Mouse (Mus musculus): ENCODE data around the gene Stc2.

Gene Stc2

GRCm38 (mm10) chr11:31369648-31370286, at the start of gene Stc2:
Stc2 (minus strand) TSS chr11:31370074.
- DNase-seq (ENCODE audit: low read depth, low spot score) = peak; percentile 93

GRCm38 (mm10) chr11:31417071-31417470, 47.2 kb upstream of the Stc2 start:
- DNase-seq (ENCODE audit: low read depth, low spot score) = no peak

- no peak for DNase-seq (ENCODE audit: low read depth, low spot score)
These were observed 42.5 kb upstream of the Stc2 start for GRCm38 (mm10) chr11:31412376-31412775.

DNA sequence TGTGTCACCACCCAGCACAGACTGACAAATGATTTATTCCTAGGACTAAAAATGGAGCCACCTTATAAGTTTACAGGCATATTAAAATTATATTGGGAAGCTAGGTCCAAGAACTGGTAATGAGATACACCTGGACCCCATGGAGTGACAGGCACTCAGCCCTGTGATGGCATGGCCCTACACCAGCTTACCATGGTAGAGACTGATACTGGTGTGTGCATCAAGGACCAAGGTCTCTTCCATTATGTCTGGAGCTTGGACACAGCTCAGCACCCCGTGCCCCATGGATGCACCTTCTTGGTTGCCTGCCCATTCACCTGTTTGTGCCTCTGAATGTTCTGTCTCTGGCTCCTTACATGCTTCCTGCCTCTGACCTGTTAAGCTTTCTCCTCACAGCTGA, 36.9 kb upstream of the Stc2 start:
- DNase-seq (ENCODE audit: low read depth, low spot score) = no peak

DNA sequence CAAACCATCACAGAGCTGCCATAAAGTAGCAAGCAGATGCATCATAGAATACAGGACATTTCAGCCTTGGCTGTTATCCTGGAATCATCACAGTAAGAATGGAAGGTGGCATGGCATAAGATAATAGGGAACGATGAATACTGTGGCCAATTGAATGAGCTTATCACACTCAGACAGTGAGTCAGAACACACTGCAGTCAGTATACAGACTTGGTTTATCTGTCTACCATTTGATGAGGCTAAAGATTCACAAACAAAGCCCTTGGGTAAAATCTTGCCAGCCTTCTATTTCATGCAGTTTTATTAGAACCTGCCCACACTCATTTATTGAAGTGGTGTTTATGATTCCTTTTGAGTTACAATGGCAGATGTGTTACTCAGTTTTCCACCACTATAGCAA, 33.2 kb upstream of the Stc2 start:
- no peak for DNase-seq (ENCODE audit: low read depth, low spot score)

DNA sequence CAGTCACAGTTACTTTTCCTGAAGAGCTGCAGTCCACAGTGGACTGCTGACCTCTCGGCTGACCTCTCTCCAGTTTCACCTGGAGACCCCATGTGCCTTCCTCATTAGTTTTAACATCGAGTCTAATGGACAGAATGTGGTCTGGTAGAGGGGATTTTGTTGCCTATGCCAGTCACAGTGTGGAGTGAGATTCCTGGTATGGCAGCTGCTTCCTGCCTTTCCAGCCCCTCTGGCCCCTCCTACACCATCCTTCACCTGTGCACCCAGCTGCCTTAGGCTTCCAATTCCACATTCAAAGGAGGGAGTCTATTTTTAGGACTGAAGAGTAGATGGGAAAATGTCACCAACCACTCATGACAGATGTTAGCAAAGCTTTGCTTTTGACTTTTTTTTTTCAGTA, 28.7 kb upstream of the Stc2 start:
- no peak for DNase-seq (ENCODE audit: low read depth, low spot score)

- DNase-seq (ENCODE audit: low read depth, low spot score) = peak; percentile 30
These were observed 27.0 kb upstream of the Stc2 start for GRCm38 (mm10) chr11:31396638-31397417.

DNA sequence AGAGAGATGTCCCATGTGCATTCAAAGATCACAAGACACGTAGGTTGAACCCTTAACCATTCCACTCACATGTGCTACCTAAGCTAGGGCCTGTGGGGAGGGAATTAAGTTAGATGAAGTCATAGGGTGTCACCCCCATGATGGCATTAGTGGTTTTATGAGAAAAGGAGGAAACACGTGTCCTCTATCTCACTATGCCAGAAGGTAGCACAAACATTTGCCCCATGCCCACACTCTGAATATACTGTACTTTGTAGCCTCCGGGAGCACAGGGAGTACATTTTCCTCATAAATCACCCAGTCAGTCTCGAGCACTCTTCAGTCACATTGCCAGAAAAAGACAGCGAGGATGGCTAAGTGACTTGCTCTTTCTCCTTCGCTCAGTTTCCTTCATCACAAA, 24.2 kb upstream of the Stc2 start:
- DNase-seq (ENCODE audit: low read depth, low spot score) = no peak

DNA sequence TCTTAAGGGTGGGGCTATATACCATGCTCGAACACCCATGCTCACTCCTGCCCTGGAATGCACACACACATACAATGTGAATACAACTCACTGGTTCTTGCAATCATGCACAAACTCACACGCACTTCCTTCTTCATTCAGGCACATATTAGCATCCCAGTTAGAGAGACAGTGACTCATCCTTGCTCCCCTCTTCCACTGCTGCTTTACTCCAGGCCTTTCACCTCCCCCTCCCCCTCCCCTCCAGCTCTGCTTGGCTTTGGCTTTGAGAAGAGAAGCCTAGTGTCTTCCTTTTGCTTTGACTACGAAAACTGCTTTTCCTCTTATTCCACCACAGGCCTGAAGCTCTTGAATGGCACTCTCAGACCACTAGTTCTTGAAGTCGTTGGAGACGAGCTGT, 22.5 kb upstream of the Stc2 start:
- no peak for DNase-seq (ENCODE audit: low read depth, low spot score)

GRCm38 (mm10) chr11:31388890-31389289, 19.0 kb upstream of the Stc2 start:
- no peak for DNase-seq (ENCODE audit: low read depth, low spot score)

- no peak for DNase-seq (ENCODE audit: low read depth, low spot score)
These were observed 17.7 kb upstream of the Stc2 start for GRCm38 (mm10) chr11:31387526-31387925.

- no peak for DNase-seq (ENCODE audit: low read depth, low spot score)
These were observed 16.7 kb upstream of the Stc2 start for GRCm38 (mm10) chr11:31386571-31386970.

- no peak for DNase-seq (ENCODE audit: low read depth, low spot score)
These were observed 14.1 kb upstream of the Stc2 start for GRCm38 (mm10) chr11:31383968-31384367.

DNA sequence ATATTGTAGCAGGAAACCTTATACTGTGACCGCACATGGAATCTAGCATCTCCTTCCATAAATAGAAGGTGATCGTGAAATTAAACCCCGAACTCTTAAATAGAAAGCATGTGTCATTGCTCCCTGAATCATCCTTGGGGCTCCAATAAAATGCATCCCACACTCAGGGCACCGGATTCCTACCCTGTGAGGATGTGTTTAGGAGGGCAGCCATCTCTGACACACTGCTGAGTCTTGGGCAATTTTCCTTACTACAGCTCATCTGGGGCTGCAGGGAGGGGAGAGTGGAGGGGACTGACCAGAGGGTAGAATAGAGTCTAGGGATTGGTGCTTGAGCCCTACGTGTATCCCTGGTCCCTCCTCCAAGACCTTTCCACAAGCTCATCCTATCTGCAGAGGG, 12.3 kb upstream of the Stc2 start:
- no peak for DNase-seq (ENCODE audit: low read depth, low spot score)

- peak; percentile 81 for DNase-seq (ENCODE audit: low read depth, low spot score)
These were observed 3.6 kb upstream of the Stc2 start for GRCm38 (mm10) chr11:31373438-31373837.

GRCm38 (mm10) chr11:31372206-31372605, 2.3 kb upstream of the Stc2 start:
- no peak for DNase-seq (ENCODE audit: low read depth, low spot score)

GRCm38 (mm10) chr11:31371256-31371838, 1.5 kb upstream of the Stc2 start:
- peak; percentile 55 for DNase-seq (ENCODE audit: low read depth, low spot score)

DNA sequence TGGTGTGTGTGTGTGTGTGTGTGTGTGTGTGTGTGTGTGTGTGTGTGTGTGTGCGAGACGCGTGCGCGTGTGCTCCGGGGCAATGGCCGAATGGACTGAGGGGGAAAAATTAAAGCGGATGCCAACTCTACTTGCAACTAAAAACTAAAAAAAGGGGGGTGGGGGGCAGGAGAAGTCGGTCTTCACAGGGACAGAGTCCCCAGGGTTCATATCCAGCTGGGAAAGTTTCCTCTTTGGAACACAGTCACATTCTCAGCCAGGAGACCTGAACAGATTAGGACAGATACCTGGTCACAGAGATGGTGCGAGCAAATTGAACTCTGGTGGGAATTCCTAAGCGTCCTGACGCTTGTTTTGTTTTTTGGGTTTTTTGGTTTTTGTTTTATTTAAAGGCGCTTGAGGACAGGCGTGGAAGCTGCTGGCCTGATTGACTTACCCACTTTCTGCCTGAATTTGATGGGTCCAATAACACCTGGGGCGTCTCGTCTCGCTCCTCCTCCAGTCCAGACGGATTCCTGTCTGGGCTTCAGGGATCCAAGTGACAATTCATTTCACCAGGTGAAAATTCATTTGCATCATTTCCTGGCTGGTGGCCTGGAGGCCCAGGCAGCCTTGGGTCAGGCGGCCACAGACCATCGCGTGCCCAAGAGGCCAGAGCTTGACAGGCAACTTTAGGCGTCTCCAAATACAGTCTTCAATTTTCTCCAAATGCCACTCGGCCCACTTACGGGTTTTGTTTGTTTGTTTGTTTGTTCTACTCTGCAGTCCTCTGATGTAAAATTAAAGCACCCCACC, 759 bp upstream of the Stc2 start:
- DNase-seq (ENCODE audit: low read depth, low spot score) = peak; percentile 11

DNA sequence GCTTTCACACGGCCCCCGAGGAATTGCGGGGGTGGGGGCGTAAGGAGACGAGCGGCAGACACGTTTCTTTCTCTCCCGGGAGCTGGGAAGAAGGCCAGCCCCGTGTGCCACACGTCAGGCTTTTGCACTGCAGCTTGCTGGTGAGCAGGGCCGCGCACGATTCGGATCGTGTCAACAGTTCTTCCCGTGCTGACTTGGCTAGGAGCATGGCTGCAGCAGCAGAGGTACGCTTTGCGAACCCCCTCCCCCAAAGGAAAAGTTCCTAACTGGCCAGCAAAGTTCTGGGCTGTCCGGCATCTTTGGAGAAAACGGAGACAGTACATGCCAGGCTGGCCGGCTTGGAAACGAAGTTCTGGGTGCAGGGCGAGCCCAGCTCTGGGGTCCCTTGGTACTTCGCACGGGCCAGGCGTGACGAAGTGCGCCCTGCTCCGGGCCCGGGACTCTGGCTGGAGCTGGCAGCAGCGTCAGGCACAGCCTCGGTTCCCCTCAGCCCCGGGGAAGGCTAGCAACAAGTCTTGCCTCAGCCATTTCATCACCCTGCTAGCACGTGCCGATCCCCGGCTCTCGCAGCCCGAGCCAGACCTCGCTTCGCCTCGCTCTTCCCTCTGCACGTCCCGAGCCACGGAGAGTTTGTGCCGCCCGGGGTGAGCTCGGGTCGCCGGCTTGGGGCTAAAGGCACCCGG, 768 bp downstream of the Stc2 start:
- DNase-seq (ENCODE audit: low read depth, low spot score) = peak; percentile 52

GRCm38 (mm10) chr11:31368252-31368964, 1.5 kb downstream of the Stc2 start:
- peak; percentile 16 for DNase-seq (ENCODE audit: low read depth, low spot score)

DNA sequence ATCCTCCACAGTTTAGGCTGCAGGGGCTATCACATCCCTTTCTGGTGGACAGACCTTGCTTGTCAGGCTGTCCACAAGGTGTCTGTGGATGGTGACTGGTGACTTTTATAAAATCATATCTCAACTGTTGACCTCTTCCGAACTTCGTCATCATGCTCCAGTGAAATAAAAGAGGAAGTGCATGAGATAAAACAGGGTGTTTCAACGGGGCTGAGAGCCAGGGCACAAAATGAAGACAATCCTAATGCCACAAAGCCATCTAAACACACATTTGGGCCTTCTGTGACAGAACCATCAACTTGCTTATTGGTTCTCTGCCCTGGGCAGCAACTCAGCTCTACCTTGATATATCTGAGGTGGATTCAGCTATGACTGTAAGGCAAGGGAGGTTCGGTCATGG, 3.0 kb downstream of the Stc2 start:
- no peak for DNase-seq (ENCODE audit: low read depth, low spot score)

Measured in ES-CJ7 (cell line).